Mouse (Mus musculus) heart, embryonic 15.5 days (tissue): ENCODE results near the gene Pigq. TPM values are rescaled to one million over a fixed set of nuclear protein-coding genes. Genes with fewer than 3 reads are reported as not detected.

Experiments
- ATAC-seq: fragments of 200-750 bp; cut with Nextera tagmentation; replicated peaks from 2 replicates; pipeline ENCODE4 v1.8.0; 2017; ENCODE audit warnings: low read depth, moderate TSS enrichment; ENCODE audit not compliant: insufficient number of reproducible peaks, insufficient read depth, low FRiP score
- H3K27ac ChIP-seq: fragments of 300-500 bp; sonication (generic); 2 replicates; pipeline ENCODE4 v1.5.1; 2015; ENCODE audit warnings: mild to moderate bottlenecking, inconsistent platforms
- H3K27me3 ChIP-seq: fragments of 300-500 bp; sonication (generic); 2 replicates; pipeline ENCODE4 v1.6.1; 2015; ENCODE audit warnings: inconsistent platforms
- H3K36me3 ChIP-seq: fragments of 300-500 bp; sonication (generic); 2 replicates; pipeline ENCODE4 v1.6.1; 2015; ENCODE audit warnings: mild to moderate bottlenecking, inconsistent platforms
- H3K4me1 ChIP-seq: fragments of 300-500 bp; sonication (generic); replicated peaks from 2 replicates; pipeline ENCODE4 v1.6.1; 2015; ENCODE audit warnings: inconsistent platforms
- H3K4me2 ChIP-seq: fragments of 300-500 bp; sonication (generic); 2 replicates; pipeline ENCODE4 v1.6.1; 2015; ENCODE audit warnings: inconsistent platforms, mild to moderate bottlenecking, moderate library complexity
- H3K4me3 ChIP-seq: fragments of 300-500 bp; sonication (generic); 2 replicates; pipeline ENCODE4 v1.5.1; 2015; ENCODE audit warnings: mild to moderate bottlenecking, inconsistent platforms
- H3K9ac ChIP-seq: fragments of 300-500 bp; sonication (generic); 2 replicates; pipeline ENCODE4 v1.6.1; 2015; ENCODE audit warnings: mild to moderate bottlenecking, inconsistent platforms
- H3K9me3 ChIP-seq: fragments of 300-500 bp; sonication (generic); replicated peaks from 2 replicates; pipeline ENCODE4 v1.6.1; 2016; ENCODE audit warnings: inconsistent platforms
- WGBS: fragments of 180-500 bp; shearing (Covaris S2); methylation state at CpG from one replicate; pipeline ENCODE4 v1.1.7; 2015; ENCODE audit warnings: mixed read lengths; 5-methylcytosine and 5-hydroxymethylcytosine counted together
- polyA plus RNA-seq: library from polyadenylated mRNA; unstranded; fragments of >200 nt; fragmentation: Nextera tagmentation; extraction: Ambion mirVana; gene quantifications from 2 replicates; pipeline ENCODE4 v1.2.1, GENCODE M21; 2015

Pigq gene
- polyA plus RNA-seq, 1 experiment from 2014 or later = 52.9 TPM

GRCm38 (mm10) chr17:25979829-25980738, 35.3 kb upstream of the Pigq start:
- ATAC-seq = no peak
- Histone ChIP-seq H3K27ac (no peak overlapping the region), H3K36me3 (no peaks in the 10 kb centered on the region), H3K27me3 (no peaks in the 10 kb centered on the region), H3K9ac (no peak overlapping the region), H3K9me3 (no peaks in the 10 kb centered on the region), H3K4me1 (peaks cover 33% of the 10 kb centered on the region), H3K4me2 (no peak overlapping the region), H3K4me3 (no peak overlapping the region)
- WGBS = 82% methylated on average over 5 of the region's 5 CpGs

GRCm38 (mm10) chr17:25970954-25971707, 26.4 kb upstream of the Pigq start:
- H3K9ac ChIP-seq = no peak overlapping the region
- no peak overlapping the region for H3K27ac ChIP-seq
- H3K36me3 ChIP-seq = no peaks in the 10 kb centered on the region; the same call in 1 of the 2 replicates
- peaks cover 19% of the 10 kb centered on the region for H3K4me1 ChIP-seq
- WGBS = 86% methylated on average over 4 of the region's 4 CpGs
- no peak overlapping the region for H3K4me2 ChIP-seq
- no peak for ATAC-seq
- H3K9me3 ChIP-seq = no peaks in the 10 kb centered on the region
- no peaks in the 10 kb centered on the region for H3K27me3 ChIP-seq
- no peak overlapping the region for H3K4me3 ChIP-seq

GRCm38 (mm10) chr17:25970448-25970847, 25.7 kb upstream of the Pigq start:
- no peak overlapping the region for H3K4me2 ChIP-seq
- H3K9ac ChIP-seq = no peak overlapping the region
- ATAC-seq = no peak
- no peak overlapping the region for H3K4me3 ChIP-seq
- H3K27me3 ChIP-seq = no peaks in the 10 kb centered on the region
- peaks cover 19% of the 10 kb centered on the region for H3K4me1 ChIP-seq
- no peaks in the 10 kb centered on the region for H3K9me3 ChIP-seq
- H3K27ac ChIP-seq = no peak overlapping the region
- 88% methylated on average over 9 of the region's 9 CpGs for WGBS
- no peaks in the 10 kb centered on the region; the same call in 1 of the 2 replicates for H3K36me3 ChIP-seq

- Histone ChIP-seq H3K4me2 (no peak overlapping the region), H3K27ac (peak overlapping the region; percentile 41), H3K9ac (no peak overlapping the region), H3K4me3 (no peak overlapping the region), H3K4me1 (peaks cover 19% of the 10 kb centered on the region), H3K9me3 (no peaks in the 10 kb centered on the region), H3K27me3 (no peaks in the 10 kb centered on the region), H3K36me3 (no peaks in the 10 kb centered on the region; the same call in 1 of the 2 replicates)
- WGBS = 74% methylated on average over 1 of the region's 1 CpGs
- no peak for ATAC-seq
Measured at GRCm38 (mm10) chr17:25968176-25968575, 23.4 kb upstream of the Pigq start.

GRCm38 (mm10) chr17:25967652-25968051, 22.9 kb upstream of the Pigq start:
- Histone ChIP-seq H3K4me3 (no peak overlapping the region), H3K4me2 (no peak overlapping the region), H3K36me3 (no peaks in the 10 kb centered on the region; the same call in 1 of the 2 replicates), H3K9me3 (no peaks in the 10 kb centered on the region), H3K27me3 (no peaks in the 10 kb centered on the region), H3K9ac (no peak overlapping the region), H3K4me1 (peaks cover 19% of the 10 kb centered on the region), H3K27ac (peak overlapping the region; percentile 41)
- no peak for ATAC-seq
- WGBS = 30% methylated on average over 3 of the region's 3 CpGs

GRCm38 (mm10) chr17:25964271-25964670, 19.5 kb upstream of the Pigq start:
- Histone ChIP-seq H3K4me3 (no peak overlapping the region), H3K4me2 (no peak overlapping the region), H3K4me1 (peaks cover 17% of the 10 kb centered on the region), H3K9me3 (no peaks in the 10 kb centered on the region), H3K36me3 (0 out of 2 replicates have a peak, but pooled peaks cover 9% of the 10 kb centered on the region), H3K27me3 (no peaks in the 10 kb centered on the region), H3K27ac (no peak overlapping the region), H3K9ac (no peak overlapping the region)
- 85% methylated on average over 7 of the region's 7 CpGs for WGBS
- ATAC-seq = no peak

GRCm38 (mm10) chr17:25962413-25962905, 17.7 kb upstream of the Pigq start:
- H3K9ac ChIP-seq = no peak overlapping the region
- H3K36me3 ChIP-seq = 0 out of 2 replicates have a peak, but pooled peaks cover 16% of the 10 kb centered on the region

GRCm38 (mm10) chr17:25961566-25961965, 16.8 kb upstream of the Pigq start:
- H3K9me3 ChIP-seq = no peaks in the 10 kb centered on the region
- H3K4me2 ChIP-seq = no peak overlapping the region
- no peaks in the 10 kb centered on the region for H3K4me1 ChIP-seq
- no peaks in the 10 kb centered on the region for H3K27me3 ChIP-seq
- ATAC-seq = no peak
- H3K9ac ChIP-seq = no peak overlapping the region
- H3K27ac ChIP-seq = no peak overlapping the region
- WGBS = 90% methylated on average over 5 of the region's 5 CpGs
- H3K4me3 ChIP-seq = no peak overlapping the region
- 0 out of 2 replicates have a peak, but pooled peaks cover 16% of the 10 kb centered on the region for H3K36me3 ChIP-seq

More at GRCm38 (mm10) chr17:25962413-25962905, 17.7 kb upstream of the Pigq start:
- no peak overlapping the region for H3K4me3 ChIP-seq
- no peak for ATAC-seq
- no peak overlapping the region for H3K27ac ChIP-seq
- 92% methylated on average over 7 of the region's 7 CpGs for WGBS
- H3K27me3 ChIP-seq = no peaks in the 10 kb centered on the region
- H3K4me2 ChIP-seq = no peak overlapping the region
- H3K9me3 ChIP-seq = no peaks in the 10 kb centered on the region
- H3K4me1 ChIP-seq = peaks cover 5% of the 10 kb centered on the region

GRCm38 (mm10) chr17:25959630-25960467, 15.1 kb upstream of the Pigq start:
- WGBS = 88% methylated on average over 23 of the region's 23 CpGs
- no peak overlapping the region for H3K4me2 ChIP-seq
- ATAC-seq = no peak
- H3K4me3 ChIP-seq = no peak overlapping the region
- H3K27ac ChIP-seq = no peak overlapping the region
- no peaks in the 10 kb centered on the region for H3K27me3 ChIP-seq
- no peaks in the 10 kb centered on the region for H3K4me1 ChIP-seq
- no peaks in the 10 kb centered on the region for H3K9me3 ChIP-seq
- no peak overlapping the region for H3K9ac ChIP-seq
- 0 out of 2 replicates have a peak, but pooled peaks cover 16% of the 10 kb centered on the region for H3K36me3 ChIP-seq

- Histone ChIP-seq H3K27ac (no peak overlapping the region), H3K9me3 (no peaks in the 10 kb centered on the region), H3K9ac (no peak overlapping the region), H3K36me3 (0 out of 2 replicates have a peak, but pooled peaks cover 16% of the 10 kb centered on the region), H3K27me3 (peaks cover 3% of the 10 kb centered on the region), H3K4me1 (no peaks in the 10 kb centered on the region), H3K4me2 (no peak overlapping the region), H3K4me3 (no peak overlapping the region)
- WGBS = 90% methylated on average over 11 of the region's 11 CpGs
- no peak for ATAC-seq
Measured at GRCm38 (mm10) chr17:25958771-25959494, 14.2 kb upstream of the Pigq start.
